Mouse (Mus musculus): ENCODE results near the gene Zfp710. TPM values are rescaled to one million over a fixed set of nuclear protein-coding genes. Genes with fewer than 3 reads are reported as not detected.

Gene Zfp710
- polyA plus RNA-seq, 1 experiment from 2014 or later: 12.1 TPM

- H3K9ac ChIP-seq: peak overlapping the region; percentile 64; the same call in 1 of the 2 replicates
- H3K4me2 ChIP-seq: peak overlapping the region; percentile 33
- no peak for ATAC-seq (ENCODE audit: extremely low read depth, insufficient number of reproducible peaks, low FRiP score, low TSS enrichment)
Observed at GRCm38 (mm10) chr7:80059064-80059838, 34.6 kb downstream of the Zfp710 start.

GRCm38 (mm10) chr7:80060012-80060778, 35.6 kb downstream of the Zfp710 start:
- Histone ChIP-seq H3K27me3 (replicated peaks) (no peaks in the 10 kb centered on the region), H3K4me2 (peak overlapping the region; percentile 33), H3K4me3 (no peak overlapping the region), H3K36me3 (0 out of 2 replicates have a peak, but pooled peaks cover 4% of the 10 kb centered on the region), H3K9ac (0 out of 2 replicates have a peak overlapping the region, but pooled peaks have one; percentile 24), H3K9me3 (no peaks in the 10 kb centered on the region), H3K4me1 (peaks cover 83% of the 10 kb centered on the region), H3K27ac (replicated peaks) (peak overlapping the region; percentile 84)
- no peak for ATAC-seq (ENCODE audit: extremely low read depth, insufficient number of reproducible peaks, low FRiP score, low TSS enrichment)
- WGBS: 45% methylated on average over 10 of the region's 10 CpGs

More at GRCm38 (mm10) chr7:80059064-80059838, 34.6 kb downstream of the Zfp710 start:
- 0 out of 2 replicates have a peak, but pooled peaks cover 4% of the 10 kb centered on the region for H3K36me3 ChIP-seq
- 57% methylated on average over 13 of the region's 13 CpGs for WGBS
- H3K4me3 ChIP-seq: no peak overlapping the region
- H3K4me1 ChIP-seq: peaks cover 81% of the 10 kb centered on the region
- no peaks in the 10 kb centered on the region for H3K27me3 ChIP-seq (replicated peaks)
- peak overlapping the region; percentile 84 for H3K27ac ChIP-seq (replicated peaks)
- H3K9me3 ChIP-seq: no peaks in the 10 kb centered on the region

GRCm38 (mm10) chr7:80062083-80062826, 37.6 kb downstream of the Zfp710 start:
- Histone ChIP-seq H3K9me3 (no peaks in the 10 kb centered on the region), H3K36me3 (0 out of 2 replicates have a peak, but pooled peaks cover 4% of the 10 kb centered on the region), H3K4me2 (no peak overlapping the region), H3K9ac (no peak overlapping the region), H3K27ac (replicated peaks) (no peak overlapping the region), H3K4me3 (no peak overlapping the region), H3K4me1 (peaks cover 77% of the 10 kb centered on the region), H3K27me3 (replicated peaks) (no peaks in the 10 kb centered on the region)
- 83% methylated on average over 17 of the region's 17 CpGs for WGBS
- no peak for ATAC-seq (ENCODE audit: extremely low read depth, insufficient number of reproducible peaks, low FRiP score, low TSS enrichment)

- no peak overlapping the region for H3K4me3 ChIP-seq
- no peak overlapping the region for H3K27ac ChIP-seq (replicated peaks)
- H3K4me1 ChIP-seq: peaks cover 71% of the 10 kb centered on the region
- H3K36me3 ChIP-seq: 0 out of 2 replicates have a peak, but pooled peaks cover 4% of the 10 kb centered on the region
- WGBS: 72% methylated on average over 5 of the region's 5 CpGs
- ATAC-seq (ENCODE audit: extremely low read depth, insufficient number of reproducible peaks, low FRiP score, low TSS enrichment): no peak
- no peaks in the 10 kb centered on the region for H3K9me3 ChIP-seq
- no peak overlapping the region for H3K4me2 ChIP-seq
- no peaks in the 10 kb centered on the region for H3K27me3 ChIP-seq (replicated peaks)
- H3K9ac ChIP-seq: 0 out of 2 replicates have a peak overlapping the region, but pooled peaks have one; percentile 14
Observed at GRCm38 (mm10) chr7:80063244-80063643, 38.6 kb downstream of the Zfp710 start.

- Histone ChIP-seq H3K9ac (no peak overlapping the region), H3K4me2 (no peak overlapping the region), H3K4me1 (peaks cover 69% of the 10 kb centered on the region), H3K9me3 (no peaks in the 10 kb centered on the region), H3K4me3 (no peak overlapping the region), H3K27me3 (replicated peaks) (no peaks in the 10 kb centered on the region), H3K36me3 (0 out of 2 replicates have a peak, but pooled peaks cover 4% of the 10 kb centered on the region), H3K27ac (replicated peaks) (no peak overlapping the region)
- WGBS: 79% methylated on average over 15 of the region's 15 CpGs
- ATAC-seq (ENCODE audit: extremely low read depth, insufficient number of reproducible peaks, low FRiP score, low TSS enrichment): no peak
Observed at GRCm38 (mm10) chr7:80063902-80064736, 39.5 kb downstream of the Zfp710 start.

GRCm38 (mm10) chr7:80065250-80065649, 40.6 kb downstream of the Zfp710 start:
- Histone ChIP-seq H3K9me3 (no peaks in the 10 kb centered on the region), H3K36me3 (0 out of 2 replicates have a peak, but pooled peaks cover 4% of the 10 kb centered on the region), H3K27ac (replicated peaks) (no peak overlapping the region; the same call in 1 of the 2 replicates), H3K4me2 (no peak overlapping the region), H3K4me1 (peaks cover 69% of the 10 kb centered on the region), H3K9ac (peak overlapping the region; percentile 37; the same call in 1 of the 2 replicates), H3K27me3 (replicated peaks) (no peaks in the 10 kb centered on the region), H3K4me3 (no peak overlapping the region)
- no peak; the same call in 1 of the 2 replicates for ATAC-seq (ENCODE audit: extremely low read depth, insufficient number of reproducible peaks, low FRiP score, low TSS enrichment)
- 61% methylated on average over 3 of the region's 3 CpGs for WGBS

- no peak overlapping the region for H3K27ac ChIP-seq (replicated peaks)
- peak overlapping the region; percentile 40; the same call in 1 of the 2 replicates for H3K9ac ChIP-seq
- H3K9me3 ChIP-seq: no peaks in the 10 kb centered on the region
- no peak for ATAC-seq (ENCODE audit: extremely low read depth, insufficient number of reproducible peaks, low FRiP score, low TSS enrichment)
- H3K4me1 ChIP-seq: peaks cover 63% of the 10 kb centered on the region
- H3K27me3 ChIP-seq (replicated peaks): no peaks in the 10 kb centered on the region
- WGBS: 70% methylated on average over 13 of the region's 13 CpGs
- no peak overlapping the region for H3K4me2 ChIP-seq
- 0 out of 2 replicates have a peak, but pooled peaks cover 4% of the 10 kb centered on the region for H3K36me3 ChIP-seq
- H3K4me3 ChIP-seq: no peak overlapping the region
Observed at GRCm38 (mm10) chr7:80066675-80067455, 42.3 kb downstream of the Zfp710 start.

- ATAC-seq (ENCODE audit: extremely low read depth, insufficient number of reproducible peaks, low FRiP score, low TSS enrichment): no peak
Observed at GRCm38 (mm10) chr7:80068341-80068740, 43.7 kb downstream of the Zfp710 start.

GRCm38 (mm10) chr7:80069615-80070327, 45.2 kb downstream of the Zfp710 start:
- no peaks in the 10 kb centered on the region for H3K36me3 ChIP-seq
- H3K4me2 ChIP-seq: peak overlapping the region; percentile 52
- H3K9ac ChIP-seq: peak overlapping the region; percentile 69
- no peaks in the 10 kb centered on the region for H3K9me3 ChIP-seq
- no peaks in the 10 kb centered on the region for H3K27me3 ChIP-seq (replicated peaks)
- peaks cover 70% of the 10 kb centered on the region for H3K4me1 ChIP-seq
- no peak overlapping the region; the same call in 1 of the 2 replicates for H3K4me3 ChIP-seq
- peak overlapping the region; percentile 77 for H3K27ac ChIP-seq (replicated peaks)
- no peak; the same call in 1 of the 2 replicates for ATAC-seq (ENCODE audit: extremely low read depth, insufficient number of reproducible peaks, low FRiP score, low TSS enrichment)
- 13% methylated on average over 13 of the region's 13 CpGs for WGBS

More at GRCm38 (mm10) chr7:80068341-80068740, 43.7 kb downstream of the Zfp710 start:
- no peak overlapping the region for H3K4me3 ChIP-seq
- no peaks in the 10 kb centered on the region for H3K27me3 ChIP-seq (replicated peaks)
- 62% methylated on average over 5 of the region's 7 CpGs for WGBS
- peaks cover 67% of the 10 kb centered on the region for H3K4me1 ChIP-seq
- H3K9ac ChIP-seq: no peak overlapping the region
- H3K9me3 ChIP-seq: no peaks in the 10 kb centered on the region
- no peak overlapping the region for H3K4me2 ChIP-seq
- H3K27ac ChIP-seq (replicated peaks): no peak overlapping the region
- no peaks in the 10 kb centered on the region for H3K36me3 ChIP-seq
